Mouse (Mus musculus) cerebellum, adult 8-10 months (tissue): Measurements from ENCODE around the gene Cyba.
A peak's percentile ranks its signal among the peaks of the same experiment; 100 is the strongest.

ENCODE experiments used
- DNase-seq: peaks from one replicate; pipeline ENCODE4 v3.0.0; 2022

Cyba gene

GRCm38 (mm10) chr8:122421376-122422070 lies 11.2 kb downstream of the Cyba start, which contains the start of gene Il17c:
TSS of gene Il17c (plus strand) at chr8:122422020.
- no peak for DNase-seq

- no peak for DNase-seq
Observed at GRCm38 (mm10) chr8:122419881-122420555, 12.7 kb downstream of the Cyba start.

- DNase-seq, result no peak
Observed at GRCm38 (mm10) chr8:122415554-122415953, 17.2 kb downstream of the Cyba start.

- DNase-seq, result no peak
Observed at GRCm38 (mm10) chr8:122414311-122414710, 18.4 kb downstream of the Cyba start.

- no peak for DNase-seq
Observed at GRCm38 (mm10) chr8:122407678-122408077, 25.1 kb downstream of the Cyba start.

GRCm38 (mm10) chr8:122405146-122405805 lies 27.5 kb downstream of the Cyba start:
- no peak for DNase-seq

GRCm38 (mm10) chr8:122398186-122398585 lies 34.5 kb downstream of the Cyba start:
- DNase-seq, result no peak

- peak; percentile 45 for DNase-seq
Observed at GRCm38 (mm10) chr8:122395291-122395690, 37.4 kb downstream of the Cyba start.

- DNase-seq, result no peak
Observed at GRCm38 (mm10) chr8:122393717-122394116, 39.0 kb downstream of the Cyba start.

- DNase-seq, result no peak
Observed at GRCm38 (mm10) chr8:122390758-122391157, 42.0 kb downstream of the Cyba start.

- no peak for DNase-seq
Observed at GRCm38 (mm10) chr8:122389357-122389756, 43.4 kb downstream of the Cyba start.

- no peak for DNase-seq
Observed at GRCm38 (mm10) chr8:122383039-122383438, 49.7 kb downstream of the Cyba start.

GRCm38 (mm10) chr8:122376365-122377231 lies 56.1 kb downstream of the Cyba start, which contains the start of gene Zc3h18:
TSS of gene Zc3h18 (plus strand) at chr8:122376609.
- peak; percentile 99 for DNase-seq

GRCm38 (mm10) chr8:122375751-122376364 lies 56.9 kb downstream of the Cyba start:
- no peak for DNase-seq

GRCm38 (mm10) chr8:122375320-122375719 lies 57.4 kb downstream of the Cyba start:
- DNase-seq, result peak; percentile 20
